Mouse (Mus musculus) frontal cortex, adult 2 months (tissue): ENCODE measurements around the gene Tufm. TPM values are rescaled to one million over a fixed set of nuclear protein-coding genes. Genes with fewer than 3 reads are reported as not detected.

ENCODE experiments used
- DNase-seq, 2 experiments: peaks; one replicate each; pipeline ENCODE4 v3.0.0; 2022; ENCODE audit warnings: low spot score in 1 of 2; ENCODE audit errors: extremely low spot score in 1 of 2
- polyA plus RNA-seq: library from polyadenylated mRNA; depleted of rRNA; stranded (reverse); fragments of >200 nt; gene quantifications from 2 replicates; pipeline ENCODE4 v1.2.3, GENCODE M21; 2012

Tufm gene
- polyA plus RNA-seq, 1 experiment = 97.2 TPM

DNA sequence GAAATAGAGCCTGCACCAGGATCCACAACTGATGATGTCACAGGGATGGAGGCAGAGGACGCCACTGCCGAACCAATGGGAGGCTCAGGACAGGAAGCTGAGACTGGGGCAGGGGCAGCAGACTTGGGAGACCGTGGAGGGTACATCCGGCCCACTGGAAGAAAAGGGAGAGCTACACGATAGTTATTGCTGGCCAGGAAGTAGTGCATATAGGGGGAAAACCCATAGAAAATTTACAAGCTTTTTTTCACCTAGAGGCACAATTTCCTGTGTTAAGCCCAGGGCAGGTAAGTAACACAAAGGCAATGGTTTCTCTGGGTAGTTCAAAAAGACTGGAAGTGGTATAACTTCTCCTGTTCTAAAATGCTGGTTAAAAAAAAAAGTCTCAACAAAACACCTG, 9.3 kb downstream of the Tufm start:
- DNase-seq = no peak

GRCm38 (mm10) chr7:126497966-126498365, 10.8 kb downstream of the Tufm start:
- no peak for DNase-seq

- DNase-seq = no peak
Measured at GRCm38 (mm10) chr7:126499416-126499815, 12.3 kb downstream of the Tufm start.

DNA sequence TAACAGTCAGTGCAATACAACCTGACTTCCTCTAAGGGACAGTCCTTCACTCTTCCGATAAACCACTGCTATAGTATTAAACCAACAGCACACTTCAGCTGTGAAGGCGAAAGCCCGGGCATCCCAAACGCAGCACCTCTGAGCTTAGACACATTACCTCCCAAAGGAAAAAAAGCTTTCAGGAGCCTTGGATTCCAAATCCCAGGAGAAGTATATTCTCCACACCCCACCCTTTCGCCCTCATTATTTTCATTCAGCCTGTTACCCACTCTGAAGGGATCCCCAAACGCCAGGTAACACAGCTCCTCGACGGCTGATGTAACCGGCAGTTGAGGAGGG, 14.5 kb downstream of the Tufm start:
- DNase-seq = no peak

- peak; percentile 85 to 94 for DNase-seq
Measured at GRCm38 (mm10) chr7:126502023-126502741, 15.0 kb downstream of the Tufm start.

DNA sequence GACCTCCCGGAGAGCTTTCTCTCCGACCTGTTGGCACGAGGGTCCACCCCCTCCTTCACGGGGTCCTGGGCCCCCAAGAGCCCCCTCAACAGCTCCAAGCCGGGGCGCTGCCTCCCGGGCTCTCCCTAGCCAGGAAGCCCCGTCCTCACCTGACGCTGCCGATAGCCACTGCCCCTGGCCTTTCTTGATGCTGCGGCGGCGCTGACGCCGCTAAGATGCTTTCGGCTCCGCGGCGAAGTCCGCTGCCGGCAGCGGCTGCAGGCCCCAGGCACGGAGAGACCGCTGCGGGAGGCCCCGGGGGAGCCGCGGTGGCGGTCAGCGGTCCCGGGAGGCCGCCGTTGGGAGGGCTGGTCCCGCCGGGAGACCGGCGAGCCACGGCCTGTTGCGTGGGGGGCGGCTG, 15.6 kb downstream of the Tufm start:
- DNase-seq = no peak

DNA sequence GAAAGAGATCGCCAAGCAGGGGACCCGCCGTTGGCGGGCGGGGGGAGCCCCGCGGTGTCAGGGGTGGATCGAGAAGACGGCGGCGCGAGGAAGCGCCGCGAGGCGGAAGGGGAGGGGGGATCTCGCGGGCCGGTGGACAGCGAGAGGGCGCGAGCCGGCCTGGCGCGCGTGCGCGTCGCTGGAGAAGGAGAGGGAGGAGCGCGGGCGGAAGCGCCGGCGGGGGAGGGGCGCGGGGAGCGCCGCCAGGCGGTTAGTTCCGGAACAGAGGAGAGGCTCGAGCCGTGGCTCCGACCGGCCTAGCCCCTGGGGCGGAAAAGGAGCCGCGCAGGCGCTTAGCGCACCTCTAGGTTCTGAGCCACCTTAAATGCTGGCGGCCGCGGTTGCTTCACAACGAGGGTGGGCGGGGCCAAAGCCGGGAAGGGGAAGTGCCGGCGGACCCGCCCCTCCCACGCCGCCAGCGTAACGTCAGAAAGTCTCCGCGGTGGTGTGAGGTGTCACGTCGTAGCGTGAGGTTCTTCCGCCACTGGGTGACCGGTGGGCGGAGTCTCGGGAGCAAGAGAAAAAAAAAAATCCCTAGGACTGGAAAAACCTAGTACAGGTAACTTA, 16.2 kb downstream of the Tufm start, which contains the start of gene Atxn2l:
Gene Atxn2l, minus strand, starts transcription at position 165 of the 606 bp plus-strand sequence.
- DNase-seq = peak; percentile 97 to 99

DNA sequence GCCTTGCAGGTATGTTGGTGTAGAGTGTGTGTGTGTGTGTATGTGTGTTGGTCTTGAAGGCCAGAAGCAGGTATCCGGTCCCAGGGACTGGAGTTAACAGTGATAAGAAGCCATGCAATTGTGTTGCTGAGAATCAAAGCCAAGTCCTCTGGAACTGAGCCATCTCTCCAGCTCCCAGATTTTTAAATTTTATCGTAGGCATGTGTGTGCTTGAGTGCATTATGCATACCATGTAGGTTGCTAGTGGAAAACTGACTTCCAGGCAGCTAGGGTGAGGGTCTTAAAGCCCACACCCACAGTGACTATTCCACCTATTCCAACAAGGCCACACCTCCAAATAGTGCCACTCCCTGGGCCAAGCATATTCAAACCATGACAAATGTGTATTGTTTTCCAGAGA, 17.8 kb downstream of the Tufm start:
- no peak for DNase-seq

- DNase-seq = no peak
Measured at GRCm38 (mm10) chr7:126507126-126507778, 20.1 kb downstream of the Tufm start.

GRCm38 (mm10) chr7:126511287-126511686, 24.1 kb downstream of the Tufm start:
- DNase-seq = no peak

DNA sequence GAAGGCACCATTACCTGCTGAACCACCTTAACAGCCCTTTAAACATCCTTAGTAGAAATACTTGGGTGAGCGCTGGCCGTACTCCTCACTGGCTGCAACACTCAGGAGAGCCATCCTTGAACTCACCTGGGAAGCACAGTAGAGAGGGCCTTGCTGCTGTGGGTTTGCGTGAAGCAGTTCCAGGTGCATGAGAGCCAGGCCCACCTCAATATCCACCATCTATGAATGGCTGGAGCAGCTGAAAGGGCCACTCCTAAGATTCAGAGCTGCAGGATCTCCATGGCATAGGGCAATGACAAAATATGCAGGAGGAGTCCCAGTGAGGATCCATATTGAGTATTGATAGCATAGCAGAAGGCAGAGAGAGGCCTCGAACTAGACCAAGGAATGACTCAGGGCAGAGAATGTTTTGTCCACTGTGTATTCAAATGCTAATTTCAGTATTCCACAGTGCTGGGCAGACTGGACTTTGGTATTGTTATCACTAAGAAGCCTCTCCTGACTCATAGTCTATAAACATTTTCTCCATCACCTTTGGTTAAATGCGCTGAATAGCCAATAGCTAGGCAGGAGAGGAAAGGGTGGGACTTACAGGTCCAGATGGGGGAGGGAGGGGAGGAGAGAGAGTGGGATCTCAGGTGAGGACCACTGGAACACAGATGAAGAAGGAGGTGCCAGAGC, 31.2 kb downstream of the Tufm start:
- no peak for DNase-seq

GRCm38 (mm10) chr7:126519513-126519912, 32.4 kb downstream of the Tufm start:
- peak in 1 of 2 experiments; percentile 22 for DNase-seq

DNA sequence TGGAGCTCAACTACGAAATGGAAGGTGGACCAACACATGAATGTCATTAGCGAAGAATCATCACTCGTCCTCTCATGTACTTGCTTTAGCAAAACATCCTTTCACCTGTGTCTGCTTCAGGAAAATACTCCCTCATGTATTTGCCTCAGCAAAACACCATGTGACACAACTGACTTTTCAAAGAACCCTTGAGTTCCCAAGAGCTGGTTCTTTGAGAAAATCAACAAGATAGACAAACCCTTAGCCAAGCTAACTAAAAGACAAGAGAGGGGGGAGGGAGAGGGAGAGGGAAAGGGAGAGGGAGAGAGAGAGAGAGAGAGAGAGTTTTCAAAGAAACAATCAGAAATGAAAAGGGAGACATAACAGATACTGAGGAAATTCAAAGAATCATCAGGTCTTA, 36.2 kb downstream of the Tufm start:
- DNase-seq = no peak

DNA sequence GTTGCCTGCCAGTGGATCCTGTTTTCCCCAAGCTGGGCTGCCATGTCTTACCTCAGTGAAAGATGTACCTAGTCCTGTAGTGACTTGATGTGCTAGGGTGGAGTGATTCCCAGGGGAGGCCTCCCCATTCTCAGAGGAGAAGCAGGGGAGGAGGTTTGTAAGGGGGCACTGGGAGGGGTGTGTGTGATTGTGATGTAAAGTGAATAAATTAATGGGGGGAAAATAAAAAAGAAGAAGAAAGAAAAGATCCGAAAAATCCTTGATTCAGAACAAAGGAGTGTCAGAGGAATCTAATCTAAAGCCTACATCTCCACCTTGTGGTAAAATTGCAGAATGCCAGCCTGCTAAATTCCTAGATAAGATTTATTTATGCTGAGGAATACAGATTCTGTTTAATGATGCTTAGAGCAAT, 41.0 kb downstream of the Tufm start:
- peak in 1 of 2 experiments; percentile 75 for DNase-seq

- DNase-seq = no peak
Measured at GRCm38 (mm10) chr7:126533434-126533833, 46.3 kb downstream of the Tufm start.

GRCm38 (mm10) chr7:126535766-126536165, 48.6 kb downstream of the Tufm start:
- no peak for DNase-seq

DNA sequence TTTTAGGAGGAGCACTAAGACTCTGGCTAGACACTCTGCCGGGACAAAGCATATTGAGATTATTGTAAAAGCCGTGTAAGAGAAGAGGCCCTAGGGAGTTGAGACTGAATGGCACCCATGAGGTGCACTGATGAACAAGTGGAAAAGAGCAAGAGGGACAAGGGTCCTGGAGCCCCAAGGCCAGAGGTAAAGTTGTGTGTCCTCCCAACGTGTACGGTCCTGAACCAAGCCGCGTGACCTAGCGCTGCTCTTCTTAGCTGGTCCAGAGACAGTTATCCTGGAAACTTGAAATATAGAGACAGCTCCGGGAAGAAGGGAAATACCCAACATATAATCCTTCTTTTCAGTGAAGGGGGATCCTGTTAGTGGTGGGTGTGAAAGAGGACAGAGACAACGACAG, 49.3 kb downstream of the Tufm start:
- DNase-seq = no peak

DNA sequence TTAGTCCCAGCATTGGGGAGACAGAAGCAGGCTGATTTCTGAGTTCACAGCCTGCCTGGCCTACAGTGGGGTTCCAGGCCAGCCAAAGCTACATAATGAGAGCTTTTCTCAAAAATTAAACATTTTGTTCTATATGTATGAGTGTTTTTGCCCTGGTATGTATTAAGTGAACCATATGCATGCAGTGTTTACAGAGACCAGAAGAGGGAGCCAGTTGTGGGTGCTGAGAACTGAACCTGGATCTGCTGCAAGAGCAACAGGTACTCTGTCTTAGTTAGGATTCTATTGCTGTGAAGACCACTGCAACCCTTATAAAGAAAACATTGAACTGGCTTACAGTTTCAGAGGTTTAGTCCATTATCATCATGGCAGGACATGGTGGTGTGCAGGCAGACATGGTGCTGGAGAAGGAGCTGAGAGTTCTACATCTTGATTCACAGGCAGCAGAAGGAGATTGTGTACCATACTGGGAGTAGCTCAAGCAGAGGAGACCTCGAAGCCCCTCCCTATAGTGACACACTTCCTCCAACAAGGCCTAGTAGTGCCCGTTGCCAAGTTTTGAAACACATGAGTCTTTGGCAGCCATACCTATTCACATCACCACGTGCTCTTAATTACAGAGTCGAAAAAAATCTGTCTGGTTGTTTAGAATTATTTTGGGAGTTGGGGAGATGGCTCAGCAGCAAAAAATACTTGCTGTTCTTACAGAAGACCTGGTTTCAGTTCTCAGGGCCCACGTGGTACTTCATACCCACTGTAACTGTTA, 50.8 kb downstream of the Tufm start:
- DNase-seq = peak in 1 of 2 experiments; percentile 7
